Mouse (Mus musculus): ENCODE data around the gene Cox7a1. TPM values are rescaled to one million over a fixed set of nuclear protein-coding genes. Genes with fewer than 3 reads are reported as not detected.
A peak's percentile ranks its signal among the peaks of the same experiment; 100 is the strongest.

Gene Cox7a1
- total RNA-seq, 2 experiments from 2014 or later: not detected

GRCm38 (mm10) chr7:30216723-30217151 lies 32.8 kb downstream of the Cox7a1 start:
- ATAC-seq (replicated peaks; ENCODE audit: low FRiP score, poor library complexity, severe bottlenecking): peak; percentile 74

GRCm38 (mm10) chr7:30217277-30217676 lies 33.3 kb downstream of the Cox7a1 start:
- ATAC-seq (replicated peaks; ENCODE audit: low FRiP score, poor library complexity, severe bottlenecking): no peak

GRCm38 (mm10) chr7:30219293-30220007 lies 35.5 kb downstream of the Cox7a1 start:
- no peak for ATAC-seq (replicated peaks; ENCODE audit: low FRiP score, poor library complexity, severe bottlenecking)

- ATAC-seq (replicated peaks; ENCODE audit: low FRiP score, poor library complexity, severe bottlenecking): no peak
Observed at GRCm38 (mm10) chr7:30220008-30220356, 36.0 kb downstream of the Cox7a1 start.

GRCm38 (mm10) chr7:30221433-30221832 lies 37.5 kb downstream of the Cox7a1 start:
- ATAC-seq (replicated peaks; ENCODE audit: low FRiP score, poor library complexity, severe bottlenecking): no peak

- ATAC-seq (replicated peaks; ENCODE audit: low FRiP score, poor library complexity, severe bottlenecking): 0 out of 2 replicates have a peak, but pooled peaks have one; percentile 47
Observed at GRCm38 (mm10) chr7:30222205-30222604, 38.3 kb downstream of the Cox7a1 start.

- no peak for ATAC-seq (replicated peaks; ENCODE audit: low FRiP score, poor library complexity, severe bottlenecking)
Observed at GRCm38 (mm10) chr7:30224206-30224605, 40.3 kb downstream of the Cox7a1 start.

- no peak for ATAC-seq (replicated peaks; ENCODE audit: low FRiP score, poor library complexity, severe bottlenecking)
Observed at GRCm38 (mm10) chr7:30231328-30231668, 47.4 kb downstream of the Cox7a1 start.

- peak; percentile 93 for ATAC-seq (replicated peaks; ENCODE audit: low FRiP score, poor library complexity, severe bottlenecking)
Observed at GRCm38 (mm10) chr7:30231669-30232454, 47.9 kb downstream of the Cox7a1 start, which contains the start of the genes Polr2i and Tbcb. Gene Polr2i (plus strand): TSS chr7:30231948. Gene Tbcb (minus strand): TSS chr7:30232272.

- ATAC-seq (replicated peaks; ENCODE audit: low FRiP score, poor library complexity, severe bottlenecking): peak; percentile 40
Observed at GRCm38 (mm10) chr7:30232631-30233148, 48.7 kb downstream of the Cox7a1 start.

- no peak for ATAC-seq (replicated peaks; ENCODE audit: low FRiP score, poor library complexity, severe bottlenecking)
Observed at GRCm38 (mm10) chr7:30233387-30233786, 49.4 kb downstream of the Cox7a1 start.

GRCm38 (mm10) chr7:30234276-30234858 lies 50.4 kb downstream of the Cox7a1 start:
- ATAC-seq (replicated peaks; ENCODE audit: low FRiP score, poor library complexity, severe bottlenecking): no peak

GRCm38 (mm10) chr7:30235091-30235490 lies 51.1 kb downstream of the Cox7a1 start:
- ATAC-seq (replicated peaks; ENCODE audit: low FRiP score, poor library complexity, severe bottlenecking): no peak

GRCm38 (mm10) chr7:30235625-30236024 lies 51.7 kb downstream of the Cox7a1 start, which contains the start of gene Ovol3:
Gene Ovol3 (minus strand): TSS chr7:30235725.
- no peak for ATAC-seq (replicated peaks; ENCODE audit: low FRiP score, poor library complexity, severe bottlenecking)

Other genes starting within 250 kb of the Cox7a1 start
- 4.0 and 4.2 TPM in 2 replicates for gene Zfp74, start 230.1 kb upstream of the Cox7a1 start, total RNA-seq (2015; ENCODE audit: low replicate concordance)
- gene Zfp74, start 230.1 kb upstream of the Cox7a1 start, total RNA-seq (2017; ENCODE audit: low replicate concordance): 0.98 and 2.6 TPM in 2 replicates
- gene Zfp568, start 200.2 kb upstream of the Cox7a1 start, total RNA-seq (2015; ENCODE audit: low replicate concordance): 2.5 and 5.4 TPM in 2 replicates
- 4.1 and 4.2 TPM in 2 replicates for gene Zfp568, start 200.2 kb upstream of the Cox7a1 start, total RNA-seq (2017; ENCODE audit: low replicate concordance)
- gene Zfp14, start 132.8 kb upstream of the Cox7a1 start, total RNA-seq (2015; ENCODE audit: low replicate concordance): 1.1 TPM in 1 of 2 replicates, not detected in the other
- gene Zfp14, start 132.8 kb upstream of the Cox7a1 start, total RNA-seq (2017; ENCODE audit: low replicate concordance): 0.39 TPM in 1 of 2 replicates, not detected in the other
- gene Zfp82, start 111.2 kb upstream of the Cox7a1 start, total RNA-seq (2015; ENCODE audit: low replicate concordance): 0.84 and 4.0 TPM in 2 replicates
- gene Zfp82, start 111.2 kb upstream of the Cox7a1 start, total RNA-seq (2017; ENCODE audit: low replicate concordance): 0.64 and 2.4 TPM in 2 replicates
- gene Gm26920, start 93.7 kb upstream of the Cox7a1 start, total RNA-seq (2015; ENCODE audit: low replicate concordance): not detected in 2 replicates
- gene Gm26920, start 93.7 kb upstream of the Cox7a1 start, total RNA-seq (2017; ENCODE audit: low replicate concordance): not detected in 2 replicates
- 2.1 and 2.5 TPM in 2 replicates for gene Zfp566, start 93.6 kb upstream of the Cox7a1 start, total RNA-seq (2015; ENCODE audit: low replicate concordance)
- gene Zfp566, start 93.6 kb upstream of the Cox7a1 start, total RNA-seq (2017; ENCODE audit: low replicate concordance): not detected in 2 replicates
- gene Zfp260, start 89.4 kb upstream of the Cox7a1 start, total RNA-seq (2015; ENCODE audit: low replicate concordance): 16.2 and 26.8 TPM in 2 replicates
- gene Zfp260, start 89.4 kb upstream of the Cox7a1 start, total RNA-seq (2017; ENCODE audit: low replicate concordance): 2.7 and 3.0 TPM in 2 replicates
- gene Zfp382, start 62.2 kb upstream of the Cox7a1 start, total RNA-seq (2015; ENCODE audit: low replicate concordance): 5.4 and 7.9 TPM in 2 replicates
- gene Zfp382, start 62.2 kb upstream of the Cox7a1 start, total RNA-seq (2017; ENCODE audit: low replicate concordance): 4.0 and 6.0 TPM in 2 replicates
- 21.3 and 48.2 TPM in 2 replicates for gene Zfp146, start 14.4 kb upstream of the Cox7a1 start, total RNA-seq (2015; ENCODE audit: low replicate concordance)
- 33.2 and 35.6 TPM in 2 replicates for gene Zfp146, start 14.4 kb upstream of the Cox7a1 start, total RNA-seq (2017; ENCODE audit: low replicate concordance)
- 161 and 183 TPM in 2 replicates for gene Capns1, start 14.7 kb downstream of the Cox7a1 start, total RNA-seq (2015; ENCODE audit: low replicate concordance)
- gene Capns1, start 14.7 kb downstream of the Cox7a1 start, total RNA-seq (2017; ENCODE audit: low replicate concordance): 48.6 and 66.3 TPM in 2 replicates
- 18.4 and 35.0 TPM in 2 replicates for gene Polr2i, start 47.8 kb downstream of the Cox7a1 start, total RNA-seq (2015; ENCODE audit: low replicate concordance)
- gene Polr2i, start 47.8 kb downstream of the Cox7a1 start, total RNA-seq (2017; ENCODE audit: low replicate concordance): 0.76 and 26.8 TPM in 2 replicates
- gene Tbcb, start 48.1 kb downstream of the Cox7a1 start, total RNA-seq (2015; ENCODE audit: low replicate concordance): 10.9 and 33.9 TPM in 2 replicates
- 15.0 and 29.7 TPM in 2 replicates for gene Tbcb, start 48.1 kb downstream of the Cox7a1 start, total RNA-seq (2017; ENCODE audit: low replicate concordance)
- not detected in 2 replicates for gene Ovol3, start 51.6 kb downstream of the Cox7a1 start, total RNA-seq (2015; ENCODE audit: low replicate concordance)
- gene Ovol3, start 51.6 kb downstream of the Cox7a1 start, total RNA-seq (2017; ENCODE audit: low replicate concordance): not detected in 2 replicates
- gene Thap8, start 96.0 kb downstream of the Cox7a1 start, total RNA-seq (2015; ENCODE audit: low replicate concordance): not detected in 2 replicates
- gene Thap8, start 96.0 kb downstream of the Cox7a1 start, total RNA-seq (2017; ENCODE audit: low replicate concordance): not detected in 2 replicates
- 42.8 and 71.4 TPM in 2 replicates for gene Wdr62, start 96.3 kb downstream of the Cox7a1 start, total RNA-seq (2015; ENCODE audit: low replicate concordance)
- gene Wdr62, start 96.3 kb downstream of the Cox7a1 start, total RNA-seq (2017; ENCODE audit: low replicate concordance): 26.2 and 31.1 TPM in 2 replicates
- not detected in 2 replicates for gene Clip3, start 107.6 kb downstream of the Cox7a1 start, total RNA-seq (2015; ENCODE audit: low replicate concordance)
- gene Clip3, start 107.6 kb downstream of the Cox7a1 start, total RNA-seq (2017; ENCODE audit: low replicate concordance): not detected in 2 replicates
- 2.5 and 11.3 TPM in 2 replicates for gene Alkbh6, start 124.6 kb downstream of the Cox7a1 start, total RNA-seq (2015; ENCODE audit: low replicate concordance)
- gene Alkbh6, start 124.6 kb downstream of the Cox7a1 start, total RNA-seq (2017; ENCODE audit: low replicate concordance): 4.2 TPM in 1 of 2 replicates, not detected in the other
- not detected in 2 replicates for gene Syne4, start 130.7 kb downstream of the Cox7a1 start, total RNA-seq (2015; ENCODE audit: low replicate concordance)
- not detected in 2 replicates for gene Syne4, start 130.7 kb downstream of the Cox7a1 start, total RNA-seq (2017; ENCODE audit: low replicate concordance)
- gene E130208F15Rik, start 137.6 kb downstream of the Cox7a1 start, total RNA-seq (2015; ENCODE audit: low replicate concordance): not detected in 2 replicates
- gene E130208F15Rik, start 137.6 kb downstream of the Cox7a1 start, total RNA-seq (2017; ENCODE audit: low replicate concordance): 0.39 TPM in 1 of 2 replicates, not detected in the other
- gene Sdhaf1, start 139.8 kb downstream of the Cox7a1 start, total RNA-seq (2015; ENCODE audit: low replicate concordance): 2.5 TPM in 1 of 2 replicates, not detected in the other
- gene Sdhaf1, start 139.8 kb downstream of the Cox7a1 start, total RNA-seq (2017; ENCODE audit: low replicate concordance): 0.45 and 0.64 TPM in 2 replicates
- gene Lrfn3, start 178.6 kb downstream of the Cox7a1 start, total RNA-seq (2015; ENCODE audit: low replicate concordance): not detected in 2 replicates
- gene Lrfn3, start 178.6 kb downstream of the Cox7a1 start, total RNA-seq (2017; ENCODE audit: low replicate concordance): not detected in 2 replicates
- gene Tyrobp, start 229.6 kb downstream of the Cox7a1 start, total RNA-seq (2015; ENCODE audit: low replicate concordance): 243 and 282 TPM in 2 replicates
- 60.1 and 77.1 TPM in 2 replicates for gene Tyrobp, start 229.6 kb downstream of the Cox7a1 start, total RNA-seq (2017; ENCODE audit: low replicate concordance)
- gene Hcst, start 235.7 kb downstream of the Cox7a1 start, total RNA-seq (2015; ENCODE audit: low replicate concordance): 3.6 and 18.0 TPM in 2 replicates
- 4.1 TPM in 1 of 2 replicates, not detected in the other for gene Hcst, start 235.7 kb downstream of the Cox7a1 start, total RNA-seq (2017; ENCODE audit: low replicate concordance)
- 7.2 and 20.1 TPM in 2 replicates for gene Nfkbid, start 237.6 kb downstream of the Cox7a1 start, total RNA-seq (2015; ENCODE audit: low replicate concordance)
- 2.6 and 4.1 TPM in 2 replicates for gene Nfkbid, start 237.6 kb downstream of the Cox7a1 start, total RNA-seq (2017; ENCODE audit: low replicate concordance)

All from erythroid progenitor cell, adult 5-6 weeks (primary cell).